Mouse (Mus musculus): ENCODE data around the gene Mylk3.
A peak's percentile ranks its signal among the peaks of the same experiment; 100 is the strongest.

Mylk3 gene

GRCm38 (mm10) chr8:85313036-85313435 lies 73.1 kb downstream of the Mylk3 start:
- no peak for DNase-seq

- DNase-seq: no peak
Observed at GRCm38 (mm10) chr8:85311743-85312142, 74.4 kb downstream of the Mylk3 start.

- DNase-seq: no peak
Observed at GRCm38 (mm10) chr8:85308564-85308963, 77.6 kb downstream of the Mylk3 start.

DNA sequence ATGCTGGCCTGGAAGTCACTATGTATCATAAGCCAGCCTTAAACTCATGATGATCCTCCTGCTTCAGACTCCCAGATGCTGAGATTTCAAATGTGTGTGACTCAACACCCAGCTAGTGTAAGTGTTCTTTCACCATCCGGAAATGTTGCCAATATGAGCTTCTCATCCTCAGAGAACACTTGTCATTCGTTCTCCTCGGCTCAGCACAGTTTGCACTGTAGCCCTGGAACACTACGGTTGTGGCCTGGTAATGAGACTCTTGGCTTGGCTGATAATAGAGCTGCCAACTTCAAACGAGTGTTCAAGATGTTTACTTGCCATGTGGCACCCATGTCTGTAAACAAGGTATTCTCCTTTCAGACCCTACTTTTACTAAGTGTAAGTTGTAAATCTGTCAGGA lies 82.6 kb downstream of the Mylk3 start:
- DNase-seq: no peak

DNA sequence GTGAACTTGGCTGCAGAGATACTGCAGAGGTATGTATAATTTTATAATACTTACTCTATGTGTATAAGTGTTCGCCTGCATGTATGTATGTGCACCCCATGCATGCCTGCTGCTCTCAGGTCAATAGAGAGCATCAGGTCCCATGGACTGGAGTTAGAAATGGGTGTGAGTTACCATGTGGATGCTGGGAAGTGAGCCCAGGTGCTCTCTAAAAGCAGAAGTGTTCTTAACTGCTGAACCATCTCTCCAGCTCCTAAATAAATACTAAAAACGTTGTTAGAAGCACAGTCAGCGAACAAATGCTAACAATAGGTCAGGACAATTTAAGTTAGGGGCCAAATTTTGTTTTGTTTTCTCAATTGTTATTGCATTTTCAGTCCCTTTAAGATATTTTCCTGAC lies 83.2 kb downstream of the Mylk3 start:
- DNase-seq: no peak

DNA sequence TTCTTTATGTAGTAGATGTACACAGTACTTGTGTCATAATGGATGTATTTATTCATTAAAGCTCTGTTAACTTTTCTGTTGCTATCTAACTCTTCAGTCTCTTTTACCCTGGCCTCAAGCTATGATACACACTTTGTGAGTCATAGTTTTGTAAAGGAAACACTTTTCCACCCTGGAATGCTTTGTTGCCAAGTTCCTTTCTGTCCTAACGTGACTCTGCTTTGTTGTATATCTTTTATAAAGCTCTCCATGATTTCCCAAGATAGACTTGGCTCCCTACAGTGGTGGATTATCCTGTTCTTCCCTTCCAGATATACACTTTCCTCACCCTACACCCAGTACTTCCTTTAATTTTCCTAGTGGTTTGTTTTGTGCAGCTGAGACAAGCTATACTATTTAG lies 84.2 kb downstream of the Mylk3 start:
- DNase-seq: no peak

- peak; percentile 96 for DNase-seq
Observed at GRCm38 (mm10) chr8:85299434-85300077, 86.6 kb downstream of the Mylk3 start, which contains the start of the genes Orc6 and Vps35. Orc6 (plus strand) TSS chr8:85299632. Vps35 (minus strand) TSS chr8:85299802.

- DNase-seq: no peak
Observed at GRCm38 (mm10) chr8:85298600-85299433, 87.3 kb downstream of the Mylk3 start.

GRCm38 (mm10) chr8:85286846-85287245 lies 99.3 kb downstream of the Mylk3 start:
- DNase-seq: no peak
